Mouse (Mus musculus): ENCODE results near the gene Smim22.
A peak's percentile ranks its signal among the peaks of the same experiment; 100 is the strongest.

Smim22 gene

DNA sequence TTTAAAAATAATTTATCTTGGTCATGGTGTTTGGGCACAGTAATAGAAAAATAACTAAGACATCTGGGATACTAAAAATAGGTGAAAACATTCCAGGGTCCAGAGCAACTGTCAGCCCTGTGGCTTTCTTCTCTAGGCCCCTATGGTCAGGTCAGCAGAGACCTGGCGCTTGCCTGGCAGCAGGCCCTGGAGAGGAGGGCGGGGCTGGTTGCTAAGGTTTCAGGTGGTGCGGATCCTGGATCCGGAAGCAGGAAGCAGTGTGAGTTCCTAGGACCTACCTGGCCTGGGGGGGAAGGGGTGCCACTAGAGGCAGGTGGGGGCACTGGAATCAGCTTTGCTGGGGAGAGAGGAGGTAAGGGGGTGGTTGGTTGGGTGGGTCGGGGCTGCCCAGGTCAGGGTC is at the start of gene Smim22:
Smim22 (plus strand) TSS at position 222 of the 400 bp plus-strand sequence.
- no peak for DNase-seq (ENCODE audit: low spot score)

DNA sequence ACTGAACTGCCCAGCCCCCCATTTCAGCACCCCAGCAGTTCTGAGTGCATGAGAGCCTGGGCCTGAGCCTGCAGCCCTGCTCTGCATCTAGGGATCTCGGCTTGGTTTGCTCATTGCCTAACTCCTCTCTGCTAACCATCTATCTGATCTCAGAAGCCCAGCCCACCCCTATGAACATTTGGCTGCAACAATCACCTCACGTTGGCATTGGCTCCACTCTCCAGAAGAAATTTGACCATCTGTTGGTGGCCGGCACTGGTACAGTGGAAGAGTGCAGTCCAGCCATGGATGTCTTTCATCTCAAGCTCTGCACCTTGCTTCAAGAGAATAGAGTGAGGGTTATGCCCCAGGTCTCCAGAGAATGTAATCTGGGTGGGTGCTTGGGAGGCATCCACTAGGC is 49.6 kb upstream of the Smim22 start:
- no peak for DNase-seq (ENCODE audit: low spot score)

DNA sequence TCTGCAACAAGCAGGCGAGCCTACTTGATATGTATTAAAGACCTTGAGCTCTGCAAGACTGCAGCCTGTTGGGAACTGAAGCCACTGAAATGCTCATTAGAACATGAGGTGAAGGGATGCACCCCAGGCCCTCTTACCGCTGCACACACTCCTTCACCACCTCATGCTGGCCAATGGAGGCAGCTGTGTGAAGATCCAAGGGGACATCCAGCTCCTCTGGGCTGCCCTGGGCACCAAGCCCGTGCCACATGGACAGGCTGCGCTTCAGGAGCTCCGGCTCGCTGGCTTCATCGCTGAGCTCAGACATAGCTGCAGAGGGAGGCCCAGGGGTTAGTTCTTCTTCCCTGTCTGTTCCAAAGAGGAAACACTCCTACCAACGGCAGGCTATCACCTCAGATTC is 46.8 kb upstream of the Smim22 start:
- no peak for DNase-seq (ENCODE audit: low spot score)

- DNase-seq (ENCODE audit: low spot score) = no peak
These were observed 43.7 kb upstream of the Smim22 start for GRCm38 (mm10) chr16:4963346-4963745.

GRCm38 (mm10) chr16:4963797-4964709 is 43.0 kb upstream of the Smim22 start, which contains the start of gene Anks3:
Anks3 (minus strand) TSS chr16:4964205.
- peak; percentile 83 for DNase-seq (ENCODE audit: low spot score)

DNA sequence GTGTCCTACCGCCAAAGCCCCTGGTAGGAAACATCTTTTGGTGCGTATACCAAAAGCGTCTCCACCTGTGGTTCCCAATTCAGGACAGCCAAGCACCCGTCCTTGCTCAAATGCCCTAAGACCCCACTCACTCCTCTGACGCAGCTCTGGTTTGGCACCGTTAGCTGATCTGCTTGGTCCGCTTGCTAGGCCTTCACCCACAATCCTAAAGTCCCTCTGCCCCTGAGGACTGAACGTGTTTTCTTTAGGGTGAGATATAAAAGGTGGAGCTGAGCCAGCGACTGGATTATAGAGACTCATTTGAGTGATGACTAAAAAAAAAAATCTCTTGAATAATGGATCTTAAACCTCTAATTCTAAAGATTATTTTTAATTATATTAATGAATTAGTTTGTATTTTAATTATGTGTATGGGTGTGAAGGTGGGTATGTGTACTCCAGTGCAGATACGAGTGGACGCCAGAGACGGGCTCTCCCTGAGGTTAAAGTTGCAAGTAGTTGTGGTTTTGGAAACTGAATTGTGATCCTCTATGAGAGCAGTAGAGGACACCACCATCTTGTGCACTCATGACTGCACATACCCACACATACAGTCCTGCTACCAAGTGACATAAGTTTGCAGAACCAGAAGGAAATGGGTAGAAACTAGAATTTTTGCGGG is 42.2 kb upstream of the Smim22 start:
- no peak for DNase-seq (ENCODE audit: low spot score)

DNA sequence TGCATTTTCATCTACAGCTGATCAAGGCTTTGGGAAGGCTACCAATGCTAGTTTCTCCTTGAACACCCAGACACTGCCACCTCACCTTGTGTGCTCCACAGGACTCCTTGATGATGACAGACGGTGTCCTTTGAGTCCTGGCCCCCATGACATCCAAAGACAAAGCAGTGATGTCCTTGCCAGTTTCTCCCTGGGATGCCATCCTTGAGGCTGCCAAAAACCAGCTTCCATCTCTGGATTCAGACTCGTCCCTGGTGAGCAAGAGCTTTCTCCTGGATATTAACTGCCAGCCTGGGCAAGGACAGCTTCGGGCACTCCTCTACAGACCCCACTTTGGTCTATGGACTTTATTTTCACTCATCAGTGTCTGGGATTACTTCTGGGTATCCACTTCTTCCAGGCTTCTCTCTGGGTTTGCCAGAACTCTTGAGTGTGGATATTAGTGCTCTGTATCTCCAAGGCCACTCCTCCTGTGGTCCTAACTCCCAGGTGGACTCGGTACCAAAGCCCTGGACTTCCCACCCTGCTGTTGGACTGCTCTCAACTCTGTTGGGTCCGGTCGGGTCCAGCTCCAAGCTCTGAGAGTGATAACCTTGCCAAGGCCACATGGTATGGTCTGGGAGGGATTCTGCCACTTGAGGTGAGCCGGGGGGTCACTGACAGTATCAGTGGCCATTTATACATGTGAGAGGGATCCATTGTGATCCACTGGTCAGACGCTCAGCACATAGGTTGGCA is 41.5 kb upstream of the Smim22 start:
- DNase-seq (ENCODE audit: low spot score) = no peak

DNA sequence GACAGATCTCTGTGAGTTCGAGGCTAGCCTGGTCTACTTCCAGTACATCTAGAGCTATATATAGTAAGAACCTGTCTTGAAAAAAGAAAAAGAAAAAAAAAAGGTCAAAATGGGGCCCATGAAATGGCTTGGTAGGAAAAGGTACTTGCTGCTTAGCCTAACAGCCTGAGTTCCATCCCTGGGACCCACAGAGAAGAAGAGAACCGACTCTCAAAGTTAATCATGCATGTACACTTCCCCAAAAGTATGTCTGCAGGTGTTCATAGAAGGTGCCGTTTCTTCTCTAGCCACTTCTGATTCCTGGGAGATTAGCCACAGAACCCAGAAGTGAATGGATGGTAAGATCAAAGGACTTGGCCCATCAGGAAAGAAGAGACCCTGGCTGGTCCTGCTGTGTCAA is 38.7 kb upstream of the Smim22 start:
- DNase-seq (ENCODE audit: low spot score) = no peak

DNA sequence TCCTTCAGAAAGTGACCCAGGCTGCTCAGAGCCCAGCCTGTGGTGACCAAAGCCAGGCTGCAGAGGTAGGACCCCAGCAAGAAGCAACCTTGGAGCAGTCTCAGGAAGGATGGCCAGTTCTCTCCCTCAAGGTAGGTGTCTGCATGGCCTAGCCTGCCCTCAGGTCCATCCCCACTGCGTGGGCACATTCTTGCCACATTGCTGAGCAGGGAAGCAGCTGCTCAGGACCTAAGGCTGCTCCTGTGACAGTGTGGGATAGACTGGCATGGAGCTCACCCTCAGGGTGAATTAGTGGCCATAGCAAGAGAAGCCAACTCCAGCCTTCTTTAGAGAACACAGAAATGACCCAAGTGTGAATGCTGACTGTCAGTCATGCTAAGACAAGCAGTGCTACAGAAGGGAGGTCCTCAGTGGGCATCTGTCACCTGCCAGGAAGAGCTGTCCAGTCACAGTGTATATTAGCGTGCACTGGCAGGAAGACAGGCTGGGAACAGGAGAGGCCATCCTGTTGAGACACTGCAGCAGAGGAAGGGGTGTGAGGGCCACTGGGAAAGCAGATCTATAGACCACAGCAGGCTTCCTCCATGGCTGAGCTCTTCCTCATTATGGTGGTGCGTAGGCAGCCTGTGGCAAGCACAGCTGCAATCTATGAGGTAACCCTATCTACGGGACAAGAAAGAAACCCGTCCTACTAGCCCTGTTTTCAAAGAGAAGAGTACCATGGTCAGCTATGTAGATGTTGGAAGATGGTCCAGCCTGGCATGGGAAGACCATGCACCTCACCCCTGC is 37.8 kb upstream of the Smim22 start:
- no peak for DNase-seq (ENCODE audit: low spot score)

GRCm38 (mm10) chr16:4971626-4972025 is 35.5 kb upstream of the Smim22 start:
- DNase-seq (ENCODE audit: low spot score) = no peak

DNA sequence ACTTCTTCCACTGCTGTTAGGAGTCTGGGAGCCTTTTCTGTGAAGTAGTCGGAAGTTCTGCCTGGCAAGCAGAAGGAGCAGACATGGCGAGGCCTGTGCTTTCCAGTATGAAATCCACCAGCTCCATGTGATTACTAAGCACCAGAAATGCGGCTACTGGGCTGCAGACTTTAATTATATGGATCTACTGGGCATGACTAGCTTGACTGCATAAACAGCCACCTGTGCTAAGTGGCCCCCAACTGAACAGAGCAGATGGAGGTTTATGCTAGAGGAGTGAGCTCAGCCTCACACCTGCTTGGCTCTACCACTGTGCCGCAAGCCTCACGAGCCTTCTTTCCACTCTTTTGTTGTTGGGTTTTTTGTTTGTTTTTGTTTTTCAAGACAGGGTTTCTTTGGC is 32.6 kb upstream of the Smim22 start:
- DNase-seq (ENCODE audit: low spot score) = no peak

DNA sequence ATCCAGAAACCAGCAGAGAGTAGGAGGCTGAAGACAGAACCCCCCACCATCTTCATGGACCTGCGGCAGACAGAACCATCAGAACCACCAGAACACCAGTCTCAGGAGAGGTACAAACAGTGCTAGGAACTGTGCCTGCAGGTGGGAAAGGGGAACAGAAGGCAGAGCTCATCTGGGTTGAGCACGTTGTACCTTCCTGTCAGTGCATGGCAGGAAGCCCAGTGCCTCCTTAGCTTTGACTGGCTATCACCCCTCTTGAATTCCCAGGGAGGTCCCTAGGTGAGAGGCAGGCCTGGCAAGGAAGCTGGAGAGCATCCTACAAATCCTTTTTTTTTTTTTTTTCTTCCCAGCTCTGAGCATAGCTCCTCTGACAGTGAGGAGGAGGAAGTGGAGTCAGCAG is 30.9 kb upstream of the Smim22 start:
- no peak for DNase-seq (ENCODE audit: low spot score)

DNA sequence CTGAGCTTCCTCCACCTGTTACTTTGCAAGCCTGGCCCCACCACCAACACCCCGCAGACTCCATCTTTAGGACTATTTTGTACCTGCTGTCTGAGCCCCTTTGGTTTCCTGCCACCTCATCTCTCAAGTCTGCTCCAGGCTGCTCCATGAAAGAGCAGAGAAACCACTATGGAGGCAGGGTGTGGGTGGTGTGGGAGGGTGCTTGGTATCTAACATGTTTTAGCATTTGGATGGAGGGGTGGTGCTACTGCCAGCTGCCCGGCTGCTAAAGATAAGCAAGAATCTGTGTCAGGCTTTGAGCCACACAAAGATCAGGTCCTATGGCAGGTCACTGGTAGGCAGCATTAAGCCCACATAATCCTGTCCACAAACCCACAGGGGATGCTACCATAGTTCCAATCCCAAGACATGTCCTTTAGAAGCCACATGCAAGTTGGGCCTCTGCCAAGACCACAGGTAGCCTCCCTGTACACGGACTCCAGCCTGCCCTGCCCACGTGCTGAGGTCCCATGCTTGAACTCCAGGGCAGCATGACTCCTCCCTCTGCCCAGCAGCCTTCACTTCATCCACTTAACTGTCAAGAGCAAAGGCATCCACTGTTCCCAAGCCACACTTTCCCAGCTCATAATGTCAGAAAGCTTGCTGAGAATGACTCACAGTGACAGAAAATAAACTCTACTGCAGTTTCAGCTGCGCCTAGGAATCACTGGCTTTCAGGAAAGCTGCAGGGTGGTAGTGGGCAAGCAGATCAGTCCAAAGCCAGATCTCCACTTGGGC is 28.6 kb upstream of the Smim22 start:
- DNase-seq (ENCODE audit: low spot score) = no peak

DNA sequence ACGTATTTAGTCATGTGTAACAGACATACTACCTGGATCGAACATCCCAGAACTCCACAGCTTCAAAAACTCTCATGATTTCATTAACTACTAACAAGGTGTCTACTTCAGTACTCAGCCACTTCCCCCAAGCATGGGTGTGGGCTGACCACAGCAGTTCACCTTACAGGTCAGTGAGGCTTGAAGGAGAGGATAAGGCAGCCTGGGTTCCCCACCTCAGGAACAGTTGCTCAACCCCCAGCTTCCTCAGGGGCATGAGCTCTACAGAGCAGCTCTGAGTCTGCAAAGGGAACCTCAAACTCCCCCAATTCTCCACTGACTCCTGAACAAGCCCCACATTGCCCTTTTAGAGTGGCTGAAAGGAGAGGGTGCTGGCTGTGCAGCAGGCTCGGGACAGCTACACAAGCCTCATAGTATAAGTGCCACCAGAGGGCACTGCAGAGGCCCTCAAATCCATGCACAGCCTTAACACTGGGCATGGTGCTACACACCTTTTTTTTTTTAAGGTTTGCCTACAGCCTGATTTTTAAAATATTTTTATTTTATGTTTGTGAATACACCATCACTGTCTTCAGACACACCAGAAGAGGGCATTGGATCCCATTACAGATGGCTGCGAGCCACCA is 27.2 kb upstream of the Smim22 start:
- DNase-seq (ENCODE audit: low spot score) = no peak

- no peak for DNase-seq (ENCODE audit: low spot score)
These were observed 22.4 kb upstream of the Smim22 start for GRCm38 (mm10) chr16:4984717-4985116.

DNA sequence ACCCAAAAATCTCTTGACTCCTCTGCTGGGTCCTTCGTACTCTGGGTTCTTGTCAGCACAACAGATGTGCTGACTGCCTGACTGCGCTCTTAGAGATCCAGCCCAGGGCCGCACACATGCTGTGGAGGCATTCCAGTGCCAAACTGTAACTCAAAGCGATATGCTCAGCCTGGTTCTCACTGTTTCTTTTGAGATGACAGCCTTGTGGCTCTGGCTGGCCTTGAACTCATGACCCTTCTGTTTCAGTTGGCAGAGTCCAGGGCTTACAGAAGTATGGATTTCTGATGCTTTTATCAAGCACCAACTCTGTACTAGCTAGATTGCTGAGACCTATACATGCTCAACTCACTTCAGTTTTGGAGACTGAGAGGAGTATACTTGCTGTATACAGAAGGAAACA is 13.8 kb upstream of the Smim22 start:
- no peak for DNase-seq (ENCODE audit: low spot score)

DNA sequence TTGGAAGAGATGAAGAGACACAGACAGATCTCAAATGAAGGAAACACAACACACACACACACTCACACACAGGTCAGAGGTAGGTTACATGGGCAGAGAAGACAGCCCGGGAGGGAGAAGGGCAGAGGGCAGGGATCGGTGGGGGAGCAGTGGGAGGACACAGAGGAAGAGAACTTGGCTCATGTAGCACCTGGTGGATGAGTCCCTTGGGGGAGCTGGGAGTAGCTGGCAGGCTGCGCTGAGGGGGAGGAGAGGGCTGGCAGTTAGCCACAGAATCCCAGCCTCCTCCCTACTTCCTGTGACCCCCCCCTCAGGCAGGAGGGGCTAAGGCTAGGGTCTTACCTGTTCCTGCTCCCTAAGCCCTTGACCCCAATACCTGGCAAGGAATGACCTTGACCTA is 9.5 kb upstream of the Smim22 start, which contains the start of gene Sept12:
Sept12 (minus strand) TSS at position 300 of the 400 bp plus-strand sequence.
- DNase-seq (ENCODE audit: low spot score) = no peak

GRCm38 (mm10) chr16:4998984-4999383 is 8.1 kb upstream of the Smim22 start:
- no peak for DNase-seq (ENCODE audit: low spot score)

GRCm38 (mm10) chr16:5000611-5001010 is 6.5 kb upstream of the Smim22 start:
- no peak for DNase-seq (ENCODE audit: low spot score)

- DNase-seq (ENCODE audit: low spot score) = no peak
These were observed 404 bp downstream of the Smim22 start for GRCm38 (mm10) chr16:5007492-5007891.

DNA sequence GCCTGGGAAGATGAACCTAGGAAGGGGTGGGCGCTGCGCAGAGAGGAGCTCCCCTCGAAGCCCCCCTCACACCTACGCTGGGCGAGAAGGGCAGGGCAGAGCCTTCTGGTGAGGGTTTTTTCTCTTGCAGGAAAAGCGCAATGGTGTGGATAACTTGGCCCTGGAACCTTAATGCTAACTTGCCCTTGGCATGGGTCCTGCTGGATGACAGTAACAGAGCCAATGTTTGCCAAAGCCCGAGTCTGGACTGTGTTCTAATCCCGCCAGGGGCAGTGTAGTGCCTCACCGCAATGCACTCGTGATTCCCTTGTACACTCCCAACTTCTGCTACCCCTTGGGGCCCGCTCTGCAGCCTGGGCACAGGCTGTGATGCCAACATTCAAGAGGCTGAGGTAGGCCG is 988 bp downstream of the Smim22 start:
- DNase-seq (ENCODE audit: low spot score) = no peak

Measured in urinary bladder, postnatal 10 days (tissue).